Mouse (Mus musculus) megakaryocyte, adult 5-6 weeks (primary cell): Measurements from ENCODE around the gene Cnfn. TPM values are rescaled to one million over a fixed set of nuclear protein-coding genes. Genes with fewer than 3 reads are reported as not detected.
"Not testable (repeated sequence)": the region's sequence is repeated elsewhere in the genome, so short reads cannot be mapped to it uniquely, and the experiment has no call there.

Experiments used
- ATAC-seq: 2 replicates; pipeline ENCODE4 v1.8.0; 2016; ENCODE audit warnings: mild to moderate bottlenecking, inconsistent platforms; ENCODE audit not compliant: poor library complexity, severe bottlenecking
- total RNA-seq, 2 experiments: library from RNA; stranded (forward) in 1 of 2; stranded (reverse) in 1 of 2; fragments of 153-499, 151-499 nt in 1 of 2; fragments of 221-1000, 200-1000 nt in 1 of 2; gene quantifications; 2 replicates each; pipeline versions ENCODE4 v1.2.3 to v1.2.4; 2015 to 2017

Gene Cnfn
- total RNA-seq (2015) (not detected in 2 replicates), total RNA-seq (2017) (not detected in 2 replicates)

DNA sequence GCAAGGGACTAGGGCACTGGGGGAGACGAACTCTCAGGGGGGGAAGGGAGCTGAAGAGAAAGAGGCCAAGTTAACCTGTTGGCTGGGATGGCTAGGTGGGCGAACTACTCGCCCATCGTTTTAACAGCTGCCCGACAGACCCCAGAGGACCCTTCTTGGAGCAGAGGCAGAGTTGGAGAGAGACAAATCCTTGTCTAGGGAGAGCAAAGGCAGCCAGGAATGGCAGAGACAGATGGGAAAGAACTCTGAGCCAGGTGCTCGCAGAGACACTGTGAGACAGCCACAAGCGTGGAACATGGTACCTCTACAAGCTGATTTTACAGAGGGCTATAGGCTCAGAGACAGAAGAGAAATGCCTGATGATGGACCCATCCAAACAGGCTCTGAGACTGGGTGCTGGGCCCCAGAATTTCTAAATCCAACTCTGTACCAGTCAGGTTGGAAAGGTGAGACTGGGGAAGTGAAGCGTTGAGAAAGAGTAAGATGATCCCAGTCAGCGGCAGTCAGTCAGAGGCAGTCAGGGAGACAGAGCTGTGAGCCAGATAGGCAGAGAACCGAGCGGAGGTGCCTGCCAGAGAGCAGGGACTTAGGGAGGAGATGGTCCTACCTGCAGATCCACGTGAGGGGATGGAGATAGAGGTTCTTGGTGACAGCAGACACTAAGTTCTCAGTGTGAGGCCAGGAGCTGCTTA, at the start of gene Cnfn:
Gene Cnfn, minus strand, starts transcription at position 667 of the 692 bp plus-strand sequence.
- ATAC-seq = no peak

DNA sequence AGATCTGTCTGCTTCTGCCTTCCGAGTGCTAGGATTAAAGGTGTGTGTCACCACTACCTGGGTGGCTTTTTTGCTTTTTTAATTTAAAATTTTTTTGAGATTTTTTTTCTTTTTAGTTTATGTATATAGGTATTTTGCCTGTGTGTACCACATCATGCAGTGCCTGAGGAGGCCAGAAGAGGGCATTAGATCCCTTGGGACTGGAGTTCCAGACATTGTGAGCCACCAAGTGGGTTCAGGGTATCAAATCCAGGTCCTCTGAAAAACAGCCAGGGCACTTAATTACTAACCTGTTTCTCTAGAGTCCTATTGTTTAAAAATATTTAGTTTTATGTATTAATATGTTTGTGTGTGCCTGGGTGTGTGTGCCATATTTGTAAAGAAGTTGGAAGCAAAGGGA, 48.1 kb upstream of the Cnfn start:
- no peak for ATAC-seq

DNA sequence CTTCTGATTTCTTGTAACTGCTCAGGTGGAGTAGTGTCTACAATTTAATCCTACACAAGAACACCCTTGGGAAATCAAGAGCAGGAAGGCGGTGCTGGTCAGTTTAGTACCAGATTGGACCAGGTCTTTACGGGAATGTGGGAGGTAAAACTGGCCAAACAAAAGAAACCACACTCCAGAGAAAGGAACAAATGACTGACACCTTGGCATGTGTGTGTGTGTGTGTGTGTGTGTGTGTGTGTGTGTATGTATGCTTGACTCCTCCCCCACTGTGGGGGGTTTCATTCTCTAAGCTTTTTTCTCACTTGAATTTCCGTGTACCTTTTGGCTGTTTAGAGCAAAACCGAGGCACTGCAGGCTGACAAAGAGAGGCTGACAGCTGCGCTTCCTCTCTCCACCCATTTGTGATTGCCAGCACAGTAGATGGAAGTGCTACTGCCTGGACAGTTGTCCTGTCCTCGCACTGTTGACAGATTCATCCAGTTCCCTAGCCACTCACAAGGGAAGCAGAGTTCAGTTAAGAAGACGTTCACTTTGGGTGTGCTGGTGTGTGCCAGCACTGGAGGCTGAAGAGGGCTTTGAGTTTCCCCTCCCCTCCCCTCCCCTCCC, 43.4 kb upstream of the Cnfn start, which contains the start of gene Cxcl17:
Gene Cxcl17, minus strand, starts transcription at position 54 of the 609 bp plus-strand sequence.
- ATAC-seq = no peak

DNA sequence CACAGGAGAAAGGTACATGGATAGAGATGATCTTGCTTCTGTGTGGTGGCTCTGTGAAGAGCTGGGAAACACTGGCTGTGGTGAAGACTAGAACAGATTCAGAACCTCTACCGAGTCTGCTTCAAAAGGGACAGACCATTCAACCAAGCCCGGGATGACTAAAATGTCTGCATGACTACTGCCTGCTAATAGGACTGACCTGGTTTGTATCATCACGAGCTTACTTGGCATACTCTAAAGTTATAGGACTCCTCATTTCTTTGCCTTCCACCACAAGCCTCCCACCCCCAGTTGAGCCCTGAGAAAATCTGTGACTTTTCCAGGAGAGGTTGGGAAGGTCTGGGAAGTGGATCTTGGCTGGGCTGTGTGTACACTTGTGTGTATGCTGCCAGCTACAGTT, 42.3 kb upstream of the Cnfn start:
- no peak for ATAC-seq

DNA sequence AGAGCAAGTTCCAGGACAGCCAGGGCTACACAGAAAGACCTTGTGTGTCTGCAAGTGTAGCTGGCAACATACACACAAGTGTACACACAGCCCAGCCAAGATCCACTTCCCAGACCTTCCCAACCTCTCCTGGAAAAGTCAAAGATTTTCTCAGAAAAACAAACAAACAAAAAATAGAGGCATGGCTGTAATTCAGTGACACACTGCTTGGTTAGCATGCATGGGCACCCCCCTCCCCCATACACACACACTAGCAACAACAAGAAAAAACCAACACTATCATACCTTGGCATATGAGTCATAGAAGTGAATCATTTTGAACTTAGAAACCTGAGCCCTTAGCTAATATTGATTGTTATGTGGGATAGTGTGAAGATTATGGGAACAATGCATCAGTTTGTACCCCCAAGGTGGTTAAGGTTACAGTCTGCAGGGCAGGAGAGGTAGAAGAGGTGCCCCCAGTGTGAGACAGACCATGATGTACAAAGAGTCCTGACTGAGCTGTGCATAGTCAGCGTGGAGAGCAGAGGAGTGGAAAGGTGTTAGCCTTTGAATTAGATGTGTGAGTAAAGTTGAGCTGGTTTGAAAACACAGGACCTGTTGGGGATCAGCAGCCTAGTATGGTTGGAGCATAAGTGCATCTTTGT, 41.6 kb upstream of the Cnfn start:
- no peak for ATAC-seq

DNA sequence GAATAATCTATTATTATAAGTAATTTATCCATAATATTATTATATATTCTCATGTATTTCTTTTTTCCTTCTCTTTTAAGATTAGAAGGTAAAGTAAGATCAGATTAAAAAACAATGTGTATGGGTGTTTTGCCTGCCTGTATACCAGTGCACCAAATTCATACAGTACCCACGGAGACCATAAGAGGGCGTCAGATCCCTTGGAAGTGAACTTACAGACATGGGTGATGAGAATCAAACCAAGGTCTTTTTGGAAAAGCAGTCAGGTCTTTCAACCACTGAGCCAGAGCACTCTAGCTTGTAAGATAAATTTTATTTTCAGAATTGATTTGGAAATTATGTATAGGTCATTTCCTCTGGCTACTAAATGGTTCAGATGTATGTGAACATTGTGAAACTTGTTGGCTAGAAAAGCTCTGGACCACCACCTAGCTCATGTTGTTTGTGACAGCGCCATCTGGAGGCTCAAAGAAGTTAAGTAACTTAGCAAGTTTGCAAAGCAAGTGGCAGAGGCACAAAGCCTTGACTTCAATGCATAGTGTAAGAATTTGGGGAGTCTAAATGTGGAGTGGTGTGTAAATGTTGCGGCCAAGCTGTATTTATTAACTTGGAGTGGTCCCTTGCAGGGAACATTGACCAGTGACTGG, 39.7 kb upstream of the Cnfn start:
- peak; percentile 40; the same call in 1 of the 2 replicates for ATAC-seq

DNA sequence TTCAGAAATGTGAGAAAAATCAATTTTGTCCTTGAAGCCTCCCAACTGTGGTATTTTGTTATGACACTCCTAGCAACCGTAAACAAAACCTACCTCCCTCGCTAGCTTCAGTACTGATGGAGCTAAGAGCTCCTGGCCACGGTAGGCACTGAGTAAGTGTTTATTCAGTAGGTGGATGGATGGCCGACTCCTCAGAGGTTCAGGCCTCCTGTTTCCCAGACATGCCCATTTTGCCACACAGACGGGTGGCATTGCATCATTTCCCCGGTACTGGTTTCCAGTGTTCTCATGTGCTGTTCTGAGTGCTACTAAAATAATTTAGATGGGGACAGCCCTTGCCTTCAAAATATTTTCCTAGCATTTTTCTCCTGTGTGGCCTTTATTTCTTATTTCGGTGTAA, 36.9 kb upstream of the Cnfn start:
- no peak for ATAC-seq

DNA sequence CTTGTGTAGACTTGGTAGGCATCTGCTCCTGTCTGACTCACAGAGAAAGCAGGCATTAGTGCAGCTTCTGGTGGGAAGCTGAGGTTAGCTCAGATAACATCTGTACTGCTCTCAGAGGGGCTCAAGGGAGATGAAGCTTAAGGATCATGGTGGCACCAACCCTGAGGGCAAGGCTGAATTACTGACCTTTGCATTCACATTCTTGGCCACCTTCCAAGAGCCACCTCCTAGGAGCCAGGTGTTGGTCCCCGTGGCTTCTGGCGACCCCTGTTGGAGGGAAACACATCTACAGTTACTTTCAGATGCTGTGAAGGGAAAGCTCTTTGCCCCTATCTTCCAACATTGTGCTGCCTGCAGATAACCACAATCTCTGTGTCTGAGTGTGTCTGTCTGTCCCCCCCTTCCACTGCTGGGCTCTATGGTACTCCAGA, 33.2 kb upstream of the Cnfn start:
- peak; percentile 51 for ATAC-seq

DNA sequence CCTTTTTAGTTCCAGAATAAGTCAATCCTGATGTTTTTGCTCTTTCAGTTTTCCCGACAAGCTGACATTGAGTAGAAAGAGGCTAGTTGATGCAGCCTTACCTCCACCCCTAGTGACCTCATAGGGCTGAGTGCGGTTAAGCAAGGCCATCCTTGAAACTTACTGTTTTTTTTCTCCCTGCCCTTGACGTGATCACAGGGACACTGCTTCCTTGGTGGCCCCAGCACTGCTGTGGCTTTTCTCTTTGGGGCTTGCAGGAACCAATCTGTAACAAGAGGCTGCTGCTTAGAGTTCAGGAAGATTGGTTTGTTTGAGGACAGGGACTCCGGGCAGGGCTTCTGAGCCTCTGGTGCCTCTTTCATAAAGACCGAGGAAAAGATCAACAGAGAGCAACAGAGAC, 32.5 kb upstream of the Cnfn start:
- ATAC-seq = no peak

DNA sequence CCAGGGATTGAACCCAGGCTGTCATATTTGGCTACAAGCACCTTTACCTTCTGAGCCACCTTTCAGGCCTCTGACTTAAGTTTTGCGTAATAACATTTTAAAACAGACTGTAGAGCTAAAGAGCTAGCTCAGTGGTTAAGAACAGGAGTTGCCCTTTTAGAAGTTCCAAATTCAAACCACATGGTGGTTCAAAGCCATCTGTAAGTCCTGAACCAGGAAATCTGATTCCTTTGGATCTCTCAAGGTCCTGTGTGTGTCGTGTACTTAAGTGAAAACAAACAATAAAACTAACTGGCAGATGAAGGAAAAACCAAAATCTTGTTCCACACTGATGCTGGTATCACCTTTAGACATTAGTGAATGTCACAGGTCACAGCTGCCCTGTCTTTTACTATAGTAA, 32.0 kb upstream of the Cnfn start:
- no peak for ATAC-seq

DNA sequence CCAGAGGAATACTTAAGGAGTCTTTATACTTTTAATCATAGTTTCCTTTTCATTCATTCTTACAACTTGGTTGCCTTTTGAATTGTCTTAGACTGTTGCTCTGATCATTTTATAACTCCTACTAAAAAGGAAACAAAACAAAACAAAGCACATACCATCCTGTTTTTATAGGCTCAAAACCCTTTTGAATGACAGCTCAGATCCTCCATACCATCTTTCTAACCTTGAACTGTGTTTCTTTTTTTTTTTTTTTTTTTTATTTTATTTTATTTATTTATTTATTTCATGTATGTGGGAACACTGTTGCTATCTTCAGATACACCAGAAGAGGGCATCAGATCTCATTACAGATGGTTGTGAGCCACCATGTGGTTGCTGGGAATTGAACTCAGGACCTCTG, 29.5 kb upstream of the Cnfn start:
- ATAC-seq = not testable (repeated sequence)

DNA sequence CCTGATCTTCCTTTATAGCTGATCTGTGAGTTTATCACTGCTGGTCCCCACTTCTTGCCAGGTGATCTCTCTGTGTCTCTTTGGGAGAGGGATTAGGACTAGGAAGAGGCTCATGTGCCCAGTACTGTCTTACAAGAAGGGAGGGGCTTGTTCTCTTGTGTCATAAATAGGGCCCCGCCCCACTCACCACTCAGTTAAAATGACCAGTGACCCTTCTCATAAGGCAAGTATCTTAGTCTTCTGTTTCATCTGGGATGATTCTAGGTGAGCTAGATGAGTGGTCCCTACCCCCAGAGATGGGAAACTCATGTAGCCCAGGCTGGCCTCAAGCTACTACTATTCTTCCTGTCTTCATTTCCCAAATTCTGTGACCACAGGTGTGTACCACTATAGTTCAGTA, 29.1 kb upstream of the Cnfn start, which contains the start of gene Lipe:
Gene Lipe, minus strand, starts transcription at position 101 of the 400 bp plus-strand sequence.
- ATAC-seq = no peak

DNA sequence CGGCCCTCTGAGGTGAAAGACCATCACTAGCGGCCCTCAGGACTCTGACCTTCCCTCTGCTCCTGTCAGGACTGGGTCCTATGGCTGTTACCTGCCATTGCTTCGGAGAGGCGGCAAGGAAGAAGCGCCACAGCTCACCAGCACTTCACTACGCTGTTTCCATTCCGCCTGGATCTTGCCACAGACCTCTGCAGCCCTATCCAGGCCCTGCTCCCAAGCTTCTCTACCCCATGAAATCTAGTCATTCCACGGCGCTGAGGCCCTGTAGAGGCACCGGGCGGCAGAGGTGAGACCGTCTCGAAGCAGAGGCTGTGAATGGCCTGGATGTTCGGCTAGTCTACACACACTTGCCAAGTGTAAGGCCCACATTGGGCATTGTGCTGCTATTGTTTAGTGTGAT, 27.1 kb upstream of the Cnfn start:
- ATAC-seq = no peak

DNA sequence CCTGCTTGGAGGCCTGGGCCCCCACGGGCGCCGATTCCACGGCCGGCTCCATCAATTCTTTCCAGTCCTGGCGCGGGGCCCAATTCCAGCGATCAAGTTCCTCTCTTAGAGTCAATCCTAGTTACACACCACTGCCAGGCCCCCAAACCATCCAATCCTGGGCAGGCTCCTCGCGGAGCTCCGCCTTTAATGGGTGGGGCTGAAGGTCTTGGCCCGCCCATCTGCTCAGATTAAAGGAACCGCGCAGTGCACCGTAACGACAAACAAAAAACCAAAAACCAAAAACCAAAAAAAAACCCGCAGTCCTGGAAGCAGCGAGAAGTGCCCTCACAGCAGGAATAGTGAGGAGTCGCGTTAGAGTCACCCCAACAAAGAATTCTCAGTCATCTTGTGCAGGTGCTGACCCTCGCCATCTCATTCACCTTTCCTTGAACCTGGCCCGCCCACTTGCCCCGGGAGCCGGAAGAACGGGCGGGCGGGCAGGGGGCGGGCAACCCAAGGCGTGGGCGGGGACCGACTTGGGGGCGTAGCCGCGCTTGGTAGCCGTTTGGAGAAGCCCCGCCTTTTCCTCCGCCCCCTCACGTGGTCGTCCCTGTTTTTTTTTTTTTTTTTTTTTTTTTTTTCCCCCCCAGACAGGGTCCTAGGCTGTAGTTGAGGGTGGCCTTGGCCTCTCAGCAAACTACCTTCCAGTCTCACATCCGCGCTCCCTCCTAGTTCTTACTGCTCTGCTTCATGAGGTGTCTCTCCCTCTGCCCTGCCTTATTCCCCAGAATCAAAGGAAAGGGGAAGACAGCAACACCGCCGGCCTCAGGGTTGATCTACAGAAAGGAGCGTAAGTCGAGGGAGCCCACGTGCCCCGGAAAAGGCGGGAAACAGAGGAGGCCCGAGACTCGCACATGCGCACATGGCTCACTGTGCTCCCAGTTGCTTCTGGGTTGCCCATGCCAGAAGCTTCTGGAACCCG, 26.3 kb upstream of the Cnfn start:
- ATAC-seq = peak; percentile 91

DNA sequence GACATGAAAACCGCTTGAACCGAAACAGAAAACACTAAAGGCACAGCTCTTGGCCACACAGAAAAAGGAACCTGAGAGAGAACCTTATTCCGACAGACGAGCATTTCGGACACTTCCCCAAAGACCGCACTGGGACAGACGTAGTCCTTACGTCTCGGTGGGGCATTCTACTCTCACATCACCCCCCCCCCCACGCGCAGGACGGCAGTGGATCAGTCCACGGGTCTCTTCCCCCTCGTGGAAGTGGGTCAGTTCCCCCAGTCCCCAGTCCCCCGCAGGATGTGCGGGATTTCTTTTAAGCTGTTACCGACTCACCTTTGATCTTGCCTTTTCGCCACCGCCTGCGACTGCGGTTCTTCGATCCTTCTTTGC, 25.6 kb upstream of the Cnfn start:
- peak; percentile 72 for ATAC-seq

DNA sequence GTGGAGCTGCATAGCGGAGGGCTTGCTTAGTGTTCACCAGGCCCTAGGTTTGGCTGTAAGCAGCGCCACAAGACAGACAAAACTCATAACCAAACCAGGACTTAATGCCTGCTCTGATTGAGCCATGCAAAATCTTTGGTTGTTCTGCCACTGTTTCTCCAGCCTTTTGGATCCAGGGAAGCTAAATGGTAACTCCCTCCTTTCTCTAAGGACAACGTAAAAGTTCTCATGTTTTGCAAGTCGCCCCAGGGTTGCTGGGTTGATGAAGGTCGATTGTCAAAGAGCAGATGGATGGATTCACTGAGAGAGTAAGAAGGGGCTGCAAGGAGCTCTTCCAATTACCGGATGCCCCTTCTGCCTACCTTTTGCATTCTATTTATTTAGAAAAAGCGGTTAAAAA, 25.2 kb upstream of the Cnfn start:
- peak; percentile 2; the same call in 1 of the 2 replicates for ATAC-seq

DNA sequence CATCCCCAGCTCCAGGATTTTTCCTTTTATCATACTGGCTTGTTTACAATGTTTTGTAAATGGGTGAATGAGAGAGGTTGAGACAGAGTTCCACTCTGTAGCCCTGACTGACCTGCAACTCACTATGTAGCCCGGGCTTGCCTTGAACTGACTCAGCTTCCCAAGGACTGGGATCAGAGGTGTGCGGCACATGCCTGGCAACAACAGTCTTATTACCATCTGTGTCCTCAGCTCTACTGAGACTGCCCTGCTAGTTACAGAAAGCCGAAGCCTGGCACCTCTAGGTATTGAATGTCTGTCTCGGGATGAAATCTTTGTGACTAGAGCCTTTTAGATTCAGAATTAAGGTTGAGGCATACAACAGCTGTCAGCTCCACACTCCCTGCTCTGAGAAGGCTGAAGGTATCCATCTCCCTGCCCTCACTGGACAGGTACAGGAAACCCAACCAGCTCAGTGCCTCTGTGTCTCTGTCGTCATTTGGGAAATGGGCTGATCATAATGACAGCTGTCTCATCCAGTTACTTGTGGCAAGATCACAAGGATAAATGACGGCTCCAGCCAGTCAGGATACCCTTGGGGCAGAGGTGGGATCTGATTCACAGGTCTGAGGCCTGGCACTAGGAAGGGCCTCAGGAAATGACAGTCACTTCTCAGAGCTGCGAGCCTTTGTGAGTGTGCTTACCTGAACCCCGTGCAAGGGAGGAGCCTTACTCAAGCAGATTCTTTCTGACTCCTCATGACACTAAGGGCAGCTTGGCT, 24.1 kb upstream of the Cnfn start:
- ATAC-seq = no peak

DNA sequence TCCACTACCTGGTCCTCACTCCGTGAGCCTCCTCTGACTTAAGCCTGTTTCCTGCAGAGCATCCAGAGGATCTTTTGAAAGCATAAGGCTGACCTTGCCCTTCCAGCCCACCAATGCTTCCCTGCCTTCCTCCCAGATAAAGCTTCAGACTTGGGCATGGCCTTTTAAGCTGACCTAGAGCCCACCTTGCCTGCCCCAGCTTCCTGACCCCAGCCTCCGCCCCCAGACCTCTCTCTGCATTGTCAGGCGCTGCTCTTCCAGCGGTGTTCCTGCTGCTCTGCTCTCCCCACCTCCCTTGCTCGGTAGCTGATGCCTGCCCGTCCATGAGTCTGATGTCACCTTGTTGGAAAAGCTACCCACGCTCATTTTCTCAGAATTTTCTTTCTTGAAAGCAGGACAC, 23.3 kb upstream of the Cnfn start:
- no peak for ATAC-seq

DNA sequence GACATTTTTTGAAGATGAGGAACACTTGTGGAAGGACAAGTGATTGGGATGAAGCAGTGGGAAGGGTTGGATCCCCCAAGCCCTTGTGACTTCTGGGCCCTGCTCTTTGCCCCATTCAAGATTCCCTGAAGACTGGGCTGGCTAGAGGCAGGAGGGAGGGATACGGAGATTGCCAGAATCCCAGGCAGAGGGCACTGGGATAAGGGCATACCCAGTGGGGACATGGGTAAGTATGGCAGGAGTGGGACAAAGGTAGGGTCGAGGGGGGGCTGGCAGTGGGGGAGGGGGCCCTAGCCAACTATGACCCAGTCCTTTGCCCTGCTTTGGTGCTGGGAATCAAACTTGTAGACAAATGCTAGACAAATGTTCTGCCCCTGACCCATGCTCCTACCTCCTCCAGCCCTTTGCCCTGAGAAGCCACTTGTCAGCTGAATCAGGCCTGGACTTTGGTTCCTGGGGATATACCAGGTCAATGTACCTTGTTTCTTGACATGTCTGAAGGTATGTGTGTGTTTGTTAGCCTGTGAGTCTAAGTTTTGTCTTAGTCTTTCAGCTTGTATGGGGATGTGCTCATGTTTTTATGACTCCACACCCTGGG, 22.4 kb upstream of the Cnfn start:
- ATAC-seq = no peak
